16 mouse cellular contexts compared by ENCODE assay signal in the genomic region with DNA sequence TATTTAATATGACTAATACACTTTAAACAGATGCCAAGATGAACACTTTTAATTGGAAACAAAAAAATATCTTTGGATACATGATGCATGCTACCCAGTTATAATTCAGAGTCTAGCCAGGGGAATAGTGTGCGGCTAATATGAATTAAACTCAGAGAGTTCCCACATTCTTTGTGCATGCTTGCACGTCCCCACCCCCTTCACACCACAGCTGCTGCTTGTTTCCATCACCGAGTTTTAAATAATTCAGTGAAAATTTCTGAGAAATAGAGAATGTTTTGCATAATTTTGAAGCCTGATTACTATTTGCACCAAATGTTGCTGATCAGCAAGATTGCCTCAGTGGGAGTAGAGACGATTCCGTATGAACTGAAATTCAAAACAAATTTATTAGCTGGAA.
DNase-seq lines count a peak whose midpoint lies in the region; ATAC-seq and TF ChIP-seq lines count a peak whose summit lies in the region.
"Had no signal": no experiment of that assay in that cellular context is flagged by ENCODE, and none has a peak within 500 bp of the region (broad histone marks: within the 10 kb centered on the region; RNA-seq: fewer than 3 reads in every experiment).

No protein-coding gene starts in this region.

- peak; percentile 30; the same call in 1 of the 2 replicates for ATAC-seq in lung, postnatal 0 days
- ATAC-seq in frontal cortex, adult (ENCODE audit: low TSS enrichment): peak; percentile 59
- ATAC-seq in megakaryocyte, adult 5-6 weeks (ENCODE audit: poor library complexity, severe bottlenecking): no peak
- ATAC-seq: hindbrain, embryonic 16.5 days; liver, embryonic 12.5 days had no signal

- no peaks in the 10 kb centered on the region for H3K27me3 ChIP-seq in lung, postnatal 0 days (replicated peaks; ENCODE audit: insufficient read depth, low read length)
- H3K27me3 ChIP-seq: embryonic facial prominence, embryonic 15.5 days; heart, embryonic 15.5 days; liver, embryonic 12.5 days had no signal

- H3K27ac ChIP-seq in lung, postnatal 0 days (ENCODE audit: low read length): no peak overlapping the region
- no peak overlapping the region for H3K27ac ChIP-seq in left cerebral cortex, adult 2 months
- H3K27ac ChIP-seq: embryonic facial prominence, embryonic 15.5 days; heart, embryonic 15.5 days; liver, embryonic 12.5 days had no signal

- TF ChIP-seq CTCF in lung, postnatal 0 days (IDR thresholded peaks at IDR 0.05): no peak
- TF ChIP-seq CTCF in left cerebral cortex, adult 2 months (IDR thresholded peaks at IDR 0.05): no peak

- H3K36me3 ChIP-seq in lung, postnatal 0 days (ENCODE audit: insufficient read depth, low read length): no peaks in the 10 kb centered on the region
- H3K36me3 ChIP-seq: embryonic facial prominence, embryonic 15.5 days; heart, embryonic 15.5 days; liver, embryonic 12.5 days had no signal

- no peaks in the 10 kb centered on the region for H3K9me3 ChIP-seq in lung, postnatal 0 days (ENCODE audit: low read length)
- H3K9me3 ChIP-seq: embryonic facial prominence, embryonic 15.5 days; heart, embryonic 15.5 days; liver, embryonic 12.5 days had no signal

- WGBS in lung, postnatal 0 days: 51% methylated on average over 5 of the region's 5 CpGs

- intact Hi-C loops in left cerebral cortex, adult 2 months (cut with DNase I): loop anchor here (2.0 kb wide), 1 partner anchor 62 kb away; no protein-coding TSS in a partner anchor

- H3K9ac ChIP-seq in lung, postnatal 0 days (replicated peaks; ENCODE audit: low read depth): no peak overlapping the region
- H3K9ac ChIP-seq: embryonic facial prominence, embryonic 15.5 days; heart, embryonic 15.5 days; liver, embryonic 12.5 days had no signal

- no peak overlapping the region for H3K4me2 ChIP-seq in lung, postnatal 0 days (replicated peaks; ENCODE audit: low read depth, low read length)
- H3K4me2 ChIP-seq: embryonic facial prominence, embryonic 15.5 days; heart, embryonic 15.5 days; liver, embryonic 12.5 days; midbrain, embryonic 11.5 days had no signal

- peak; percentile 78 for TF ChIP-seq EP300 in lung, postnatal 0 days (IDR thresholded peaks at IDR 0.05)

- no peak overlapping the region for H3K4me3 ChIP-seq in lung, postnatal 0 days (ENCODE audit: low read depth, low read length)
- H3K4me3 ChIP-seq in left cerebral cortex, adult 2 months: no peak overlapping the region
- H3K4me3 ChIP-seq: embryonic facial prominence, embryonic 15.5 days; heart, embryonic 15.5 days; liver, embryonic 12.5 days had no signal

- no peaks in the 10 kb centered on the region for H3K4me1 ChIP-seq in lung, postnatal 0 days (ENCODE audit: insufficient read depth, low read depth, low read length)
- H3K4me1 ChIP-seq: embryonic facial prominence, embryonic 15.5 days; heart, embryonic 15.5 days; liver, embryonic 12.5 days had no signal

- peak; percentile 53 for DNase-seq in lung, postnatal 0 days (ENCODE audit: low spot score)
- no peak for DNase-seq in lung, adult 18-20 months
- peak; percentile 16 to 17 for DNase-seq in left cerebral cortex, adult 2 months (ENCODE audit: extremely low spot score in 1 of 2, low spot score in 2 of 2)
- peak; percentile 13 for DNase-seq in right cerebral cortex, postnatal 4 days
- no peak for DNase-seq in adrenal gland, adult 2 months
- DNase-seq: adrenal gland, postnatal 36 days; cerebellum, postnatal 14 days; spleen, adult 18-20 months; thymus, adult 2 months had no signal

Comparison
In these comparisons a context has a peak if more than half of its experiments do, and no peak if none do; other contexts are left out.
1. DNase-seq: peak in lung, postnatal 0 days (single experiment), left cerebral cortex, adult 2 months (2 of 2) and right cerebral cortex, postnatal 4 days (single experiment); none in lung, adult 18-20 months (0 of 2) and adrenal gland, adult 2 months (single experiment).